Mouse (Mus musculus) macrophage (primary cell): ENCODE measurements at regions not wholly inside any gene's neighbourhood (a gene's known extent, or its start where the extent isn't known, plus 50 kb on each side); places are given as distances from the start of the nearest gene placed in this dataset.

Source experiments
- H3K27ac ChIP-seq: fragments of 350-480 bp; formaldehyde crosslinking; 2 replicates; pipeline ENCODE4 v1.9.0; 2021
- H3K36me3 ChIP-seq: fragments of 350-480 bp; formaldehyde crosslinking; 2 replicates; pipeline ENCODE4 v1.9.0; 2021; ENCODE audit errors: inconsistent target
- H3K4me3 ChIP-seq: fragments of 350-480 bp; formaldehyde crosslinking; 2 replicates; pipeline ENCODE4 v1.9.0; 2021; ENCODE audit errors: inconsistent target
- H3K79me2 ChIP-seq: fragments of 350-480 bp; formaldehyde crosslinking; 2 replicates; pipeline ENCODE4 v1.9.0; 2021; ENCODE audit errors: inconsistent target
- WGBS: methylation state at CpG from one replicate; pipeline ENCODE4 v1.1.7; 2026; ENCODE audit warnings: inconsistent platforms; ENCODE audit not compliant: missing documents; 5-methylcytosine and 5-hydroxymethylcytosine counted together

GRCm38 (mm10) chr13:6288109-6288508 is 259.8 kb upstream of the Pitrm1 start:
- Histone ChIP-seq H3K79me2 (no peaks in the 10 kb centered on the region), H3K36me3 (no peaks in the 10 kb centered on the region), H3K4me3 (no peak overlapping the region), H3K27ac (no peak overlapping the region)
- 89% methylated on average over 6 of the region's 6 CpGs for WGBS

GRCm38 (mm10) chr13:6292098-6292497 is 255.9 kb upstream of the Pitrm1 start:
- no peak overlapping the region for H3K4me3 ChIP-seq
- H3K79me2 ChIP-seq = no peaks in the 10 kb centered on the region
- H3K36me3 ChIP-seq = no peaks in the 10 kb centered on the region
- WGBS = 56% methylated on average over 3 of the region's 3 CpGs
- no peak overlapping the region for H3K27ac ChIP-seq

- no peaks in the 10 kb centered on the region for H3K36me3 ChIP-seq
- H3K4me3 ChIP-seq = no peak overlapping the region
- no peak overlapping the region for H3K27ac ChIP-seq
- H3K79me2 ChIP-seq = no peaks in the 10 kb centered on the region
Observed at GRCm38 (mm10) chr13:6305718-6306117, 242.2 kb upstream of the Pitrm1 start.

GRCm38 (mm10) chr13:6306616-6306988 is 241.3 kb upstream of the Pitrm1 start:
- Histone ChIP-seq H3K27ac (no peak overlapping the region), H3K36me3 (no peaks in the 10 kb centered on the region), H3K79me2 (no peaks in the 10 kb centered on the region), H3K4me3 (no peak overlapping the region)
- 97% methylated on average over 4 of the region's 4 CpGs for WGBS

GRCm38 (mm10) chr13:6306989-6307917 is 240.7 kb upstream of the Pitrm1 start:
- no peaks in the 10 kb centered on the region for H3K79me2 ChIP-seq
- H3K36me3 ChIP-seq = no peaks in the 10 kb centered on the region
- WGBS = 93% methylated on average over 7 of the region's 7 CpGs
- no peak overlapping the region for H3K27ac ChIP-seq
- H3K4me3 ChIP-seq = no peak overlapping the region

GRCm38 (mm10) chr13:6316201-6316600 is 231.7 kb upstream of the Pitrm1 start:
- H3K4me3 ChIP-seq = no peak overlapping the region
- no peaks in the 10 kb centered on the region for H3K79me2 ChIP-seq
- H3K27ac ChIP-seq = no peak overlapping the region
- no peaks in the 10 kb centered on the region for H3K36me3 ChIP-seq

GRCm38 (mm10) chr13:6323948-6324347 is 224.0 kb upstream of the Pitrm1 start:
- no peak overlapping the region for H3K27ac ChIP-seq

GRCm38 (mm10) chr13:6330320-6330950 is 217.5 kb upstream of the Pitrm1 start:
- Histone ChIP-seq H3K4me3 (no peak overlapping the region), H3K36me3 (no peaks in the 10 kb centered on the region), H3K27ac (no peak overlapping the region), H3K79me2 (no peaks in the 10 kb centered on the region)
- WGBS = 90% methylated on average over 3 of the region's 3 CpGs

More at GRCm38 (mm10) chr13:6323948-6324347, 224.0 kb upstream of the Pitrm1 start:
- Histone ChIP-seq H3K79me2 (no peaks in the 10 kb centered on the region), H3K4me3 (no peak overlapping the region), H3K36me3 (no peaks in the 10 kb centered on the region)
- 94% methylated on average over 2 of the region's 2 CpGs for whole genome bisulfite sequencing

- Histone ChIP-seq H3K4me3 (no peak overlapping the region), H3K27ac (no peak overlapping the region), H3K36me3 (no peaks in the 10 kb centered on the region), H3K79me2 (no peaks in the 10 kb centered on the region)
- 91% methylated on average over 7 of the region's 7 CpGs for WGBS
Observed at GRCm38 (mm10) chr13:6340157-6340556, 207.8 kb upstream of the Pitrm1 start.

GRCm38 (mm10) chr13:6341102-6341737 is 206.7 kb upstream of the Pitrm1 start:
- 92% methylated on average over 3 of the region's 3 CpGs for WGBS
- H3K4me3 ChIP-seq = no peak overlapping the region
- no peaks in the 10 kb centered on the region for H3K79me2 ChIP-seq
- H3K36me3 ChIP-seq = no peaks in the 10 kb centered on the region
- H3K27ac ChIP-seq = no peak overlapping the region

- Histone ChIP-seq H3K36me3 (no peaks in the 10 kb centered on the region), H3K27ac (no peak overlapping the region), H3K79me2 (no peaks in the 10 kb centered on the region), H3K4me3 (no peak overlapping the region)
- 94% methylated on average over 4 of the region's 4 CpGs for WGBS
Observed at GRCm38 (mm10) chr13:6365169-6365568, 182.8 kb upstream of the Pitrm1 start.

GRCm38 (mm10) chr13:6367661-6368060 is 180.3 kb upstream of the Pitrm1 start:
- 100% methylated on average over 1 of the region's 1 CpGs for WGBS
- H3K27ac ChIP-seq = no peak overlapping the region
- H3K36me3 ChIP-seq = no peaks in the 10 kb centered on the region
- H3K4me3 ChIP-seq = no peak overlapping the region
- no peaks in the 10 kb centered on the region for H3K79me2 ChIP-seq

- Histone ChIP-seq H3K79me2 (no peaks in the 10 kb centered on the region), H3K36me3 (no peaks in the 10 kb centered on the region), H3K4me3 (no peak overlapping the region), H3K27ac (no peak overlapping the region)
- WGBS = 94% methylated on average over 3 of the region's 3 CpGs
Observed at GRCm38 (mm10) chr13:6374570-6375173, 173.3 kb upstream of the Pitrm1 start.

GRCm38 (mm10) chr13:6377919-6378318 is 170.0 kb upstream of the Pitrm1 start:
- Histone ChIP-seq H3K27ac (no peak overlapping the region), H3K79me2 (no peaks in the 10 kb centered on the region), H3K36me3 (no peaks in the 10 kb centered on the region), H3K4me3 (no peak overlapping the region)
- 100% methylated on average over 3 of the region's 3 CpGs for WGBS
